Mouse (Mus musculus): ENCODE measurements around the gene Prkca.

Prkca gene

GRCm38 (mm10) chr11:108297956-108298355, 45.8 kb downstream of the Prkca start:
- DNase-seq (ENCODE audit: low read depth, low spot score), result no peak

- no peak for DNase-seq (ENCODE audit: low read depth, low spot score)
Measured at GRCm38 (mm10) chr11:108295373-108295772, 48.4 kb downstream of the Prkca start.

DNA sequence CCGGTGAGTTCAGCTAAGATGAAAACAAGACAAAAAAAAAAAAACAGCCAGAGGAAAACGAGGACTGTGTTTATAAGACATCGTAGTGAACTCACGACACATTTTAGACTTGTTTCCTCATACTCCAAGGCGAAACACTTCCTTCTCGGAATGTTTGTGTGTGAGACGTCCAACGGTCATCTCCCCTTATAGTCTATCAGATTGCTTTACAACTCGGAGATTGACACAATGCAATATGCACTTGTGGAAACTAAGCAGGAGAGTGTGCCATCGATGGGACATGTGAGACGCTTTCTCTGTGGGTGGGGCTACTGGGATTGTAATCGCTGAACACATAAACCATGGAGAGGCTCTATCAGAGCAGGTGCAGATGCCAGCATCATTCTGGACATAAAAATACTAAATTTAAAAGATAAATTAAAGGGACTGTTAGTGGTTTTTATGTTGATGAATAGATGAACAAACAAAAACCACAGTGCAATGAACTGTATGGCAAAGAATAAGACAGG, 49.4 kb downstream of the Prkca start:
- DNase-seq (ENCODE audit: low read depth, low spot score), result no peak

GRCm38 (mm10) chr11:108293843-108294242, 49.9 kb downstream of the Prkca start:
- DNase-seq (ENCODE audit: low read depth, low spot score), result no peak

GRCm38 (mm10) chr11:108289192-108289591, 54.5 kb downstream of the Prkca start:
- no peak for DNase-seq (ENCODE audit: low read depth, low spot score)

DNA sequence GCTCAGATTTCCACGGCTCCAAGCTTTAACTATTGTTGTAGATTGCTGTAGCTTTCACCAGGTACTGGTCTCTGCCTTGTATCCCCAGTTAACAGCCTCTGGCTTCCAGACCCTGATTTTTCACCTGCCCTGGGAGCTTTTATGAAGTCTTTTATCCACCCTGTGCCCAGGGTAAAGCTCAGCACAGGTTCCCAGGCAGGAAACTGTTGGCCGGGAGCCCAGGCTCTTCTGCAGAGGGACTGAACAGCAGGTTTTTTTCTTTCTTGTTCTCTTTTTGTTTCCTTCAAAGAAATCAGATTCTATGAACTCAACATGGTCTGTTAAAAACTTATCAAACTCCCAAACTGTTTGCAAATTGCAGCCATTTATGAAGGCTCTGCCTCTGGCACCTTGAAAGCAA, 56.4 kb downstream of the Prkca start:
- no peak for DNase-seq (ENCODE audit: low read depth, low spot score)

DNA sequence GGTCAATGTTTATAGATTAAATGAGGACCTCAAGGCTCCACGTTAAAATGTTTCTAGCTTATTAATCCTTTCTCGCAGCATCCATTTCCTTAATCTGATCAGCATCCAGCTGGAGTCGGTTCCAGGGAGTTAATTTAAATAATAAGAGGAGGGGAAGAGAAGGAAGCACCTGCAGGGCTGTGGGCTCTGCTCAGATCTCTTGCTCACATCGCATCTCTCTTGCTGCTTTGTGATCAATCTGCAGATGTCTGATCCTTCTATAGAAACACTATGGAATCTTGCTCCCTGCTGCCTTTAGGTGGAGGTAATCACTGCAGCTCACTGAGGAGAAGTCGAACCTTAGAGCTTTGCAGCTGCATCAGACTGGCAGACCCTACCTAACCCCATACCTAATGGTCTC, 58.7 kb downstream of the Prkca start:
- DNase-seq (ENCODE audit: low read depth, low spot score), result no peak

DNA sequence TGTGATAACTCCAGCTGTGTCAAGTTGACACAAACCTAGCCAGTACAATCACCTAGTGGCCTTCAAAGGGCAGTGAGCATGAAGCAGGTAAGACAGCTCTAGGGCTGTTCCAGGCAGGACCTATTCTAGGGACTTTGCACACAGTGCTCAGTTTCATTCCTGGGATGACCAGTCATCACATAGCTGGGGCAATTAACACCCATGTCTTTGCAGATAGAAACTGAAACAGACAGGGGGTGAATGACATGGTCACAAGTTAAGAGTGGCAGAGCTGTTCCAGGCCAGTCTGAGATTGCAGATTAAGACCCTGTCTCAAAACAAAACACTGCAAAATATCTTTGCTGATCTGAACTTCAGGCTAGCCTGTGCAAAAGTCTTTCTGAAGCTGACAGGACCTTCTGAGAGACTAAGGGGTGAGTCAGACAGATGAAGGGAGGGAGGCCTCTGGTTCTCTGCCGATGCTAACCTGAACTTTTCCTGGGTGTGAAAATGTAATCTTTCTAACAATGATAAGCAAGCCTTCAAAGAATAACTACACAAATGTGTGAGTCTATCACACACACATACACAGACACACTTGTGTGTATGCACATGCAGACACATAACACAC, 60.8 kb downstream of the Prkca start:
- DNase-seq (ENCODE audit: low read depth, low spot score), result no peak

GRCm38 (mm10) chr11:108279748-108280373, 63.9 kb downstream of the Prkca start:
- DNase-seq (ENCODE audit: low read depth, low spot score), result no peak

GRCm38 (mm10) chr11:108277096-108277495, 66.6 kb downstream of the Prkca start:
- DNase-seq (ENCODE audit: low read depth, low spot score), result no peak

GRCm38 (mm10) chr11:108276148-108276547, 67.6 kb downstream of the Prkca start:
- no peak for DNase-seq (ENCODE audit: low read depth, low spot score)

DNA sequence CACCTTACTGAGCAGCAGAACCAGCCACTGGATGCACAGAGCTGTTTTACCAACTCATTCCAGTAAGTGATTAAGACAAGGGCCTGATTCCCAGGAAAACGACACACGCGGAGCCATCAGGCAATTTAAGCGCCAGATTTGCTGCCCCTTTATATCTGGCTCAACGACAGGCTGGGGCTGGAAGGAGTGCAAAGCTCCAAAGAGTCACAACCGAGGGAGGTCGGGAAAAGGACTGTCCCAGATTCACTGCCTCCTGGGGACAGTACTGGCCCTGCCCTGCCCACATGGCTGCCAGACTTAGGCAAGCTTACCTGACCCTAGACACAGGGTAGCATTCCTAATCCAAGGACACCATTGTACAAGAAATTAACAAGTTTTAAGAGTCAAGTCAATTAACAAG, 69.7 kb downstream of the Prkca start:
- no peak for DNase-seq (ENCODE audit: low read depth, low spot score)

DNA sequence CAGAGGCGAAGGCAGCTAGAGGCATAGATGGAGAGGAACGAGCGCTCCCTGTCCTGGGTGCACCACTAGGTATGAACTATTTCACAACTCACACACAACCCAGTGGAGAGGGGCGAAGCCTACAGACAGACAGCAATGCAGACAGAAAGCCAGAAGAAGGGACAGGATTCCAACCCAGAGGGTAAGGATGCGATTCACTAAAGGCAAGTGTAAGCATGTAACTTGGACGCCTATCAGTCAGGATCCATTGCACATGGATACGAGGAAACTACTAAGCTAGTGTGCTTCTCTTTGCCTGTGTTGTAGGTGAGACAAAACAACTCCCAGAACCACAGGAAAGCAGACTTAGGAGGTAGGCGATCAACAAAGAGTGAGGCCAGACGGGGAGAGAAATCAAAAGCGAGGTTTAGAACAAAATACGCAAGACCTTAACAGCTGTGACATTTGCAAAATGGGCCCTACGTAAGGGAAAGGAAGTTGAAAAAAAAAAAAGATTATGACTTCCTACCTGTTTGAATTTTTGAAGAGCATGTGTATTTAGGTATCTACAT, 70.2 kb downstream of the Prkca start:
- no peak for DNase-seq (ENCODE audit: low read depth, low spot score)

GRCm38 (mm10) chr11:108272601-108273414, 70.9 kb downstream of the Prkca start:
- DNase-seq (ENCODE audit: low read depth, low spot score), result no peak

GRCm38 (mm10) chr11:108271305-108271704, 72.4 kb downstream of the Prkca start:
- no peak for DNase-seq (ENCODE audit: low read depth, low spot score)

DNA sequence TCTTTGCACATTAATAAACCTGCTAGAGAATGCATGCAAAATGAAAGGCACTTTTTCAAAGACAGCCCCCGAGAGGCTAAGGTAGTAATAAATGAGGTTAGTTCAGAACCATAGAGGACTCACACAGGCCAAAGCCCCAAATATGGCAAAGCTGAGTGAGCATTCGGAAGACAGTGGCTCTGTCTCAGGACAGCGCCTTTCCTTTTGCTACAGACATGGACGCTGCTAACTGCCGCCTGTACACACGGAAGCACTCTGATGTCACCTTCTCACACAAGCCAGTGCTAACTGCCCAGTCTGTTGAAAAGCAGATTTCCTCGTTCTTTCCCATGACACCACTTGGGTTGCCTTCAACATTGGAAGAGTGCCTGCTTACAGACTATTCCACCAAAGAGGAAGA, 74.2 kb downstream of the Prkca start:
- DNase-seq (ENCODE audit: low read depth, low spot score), result no peak

DNA sequence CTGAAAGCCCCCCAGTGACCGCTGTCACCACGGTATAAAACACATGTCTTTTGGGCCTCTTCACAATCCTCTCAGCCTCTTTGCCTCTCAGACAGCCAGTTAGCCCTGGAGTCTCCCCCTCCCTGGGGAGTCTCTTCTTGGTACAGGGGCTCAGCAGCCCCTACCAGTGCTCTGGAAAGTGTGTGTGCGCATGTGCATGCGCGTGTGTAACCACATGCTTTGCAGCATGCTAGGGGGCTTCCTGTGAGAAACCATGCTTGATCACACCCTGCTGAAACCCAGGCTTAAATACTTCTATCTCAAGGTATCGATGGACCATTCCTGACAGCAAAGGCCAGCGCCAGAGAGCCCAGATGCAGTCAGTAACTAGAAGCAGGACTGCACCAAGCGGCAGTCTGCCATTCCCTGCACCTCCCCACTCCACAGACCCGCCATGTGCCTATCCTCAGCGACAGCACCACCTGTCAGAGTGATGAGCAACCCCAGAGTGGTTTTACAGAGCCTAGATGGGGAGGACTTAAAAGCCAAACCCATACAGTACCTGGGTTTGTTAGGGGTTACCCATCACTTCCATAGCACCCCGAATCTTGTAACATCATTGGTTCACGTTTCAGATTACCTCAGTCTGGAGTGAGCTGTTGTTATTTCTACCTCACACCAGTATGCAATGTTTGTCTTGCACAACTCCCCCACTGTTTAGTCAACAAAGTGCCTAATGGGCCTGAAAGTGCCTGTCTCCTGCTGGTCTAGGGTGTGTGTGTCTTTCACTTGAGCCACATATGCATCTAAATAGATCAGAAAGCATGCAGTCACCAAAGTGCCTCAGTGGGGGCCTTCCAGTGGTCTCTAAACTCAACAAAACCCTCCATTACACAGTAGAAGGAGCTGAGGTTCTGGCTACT, 75.1 kb downstream of the Prkca start:
- no peak for DNase-seq (ENCODE audit: low read depth, low spot score)

DNA sequence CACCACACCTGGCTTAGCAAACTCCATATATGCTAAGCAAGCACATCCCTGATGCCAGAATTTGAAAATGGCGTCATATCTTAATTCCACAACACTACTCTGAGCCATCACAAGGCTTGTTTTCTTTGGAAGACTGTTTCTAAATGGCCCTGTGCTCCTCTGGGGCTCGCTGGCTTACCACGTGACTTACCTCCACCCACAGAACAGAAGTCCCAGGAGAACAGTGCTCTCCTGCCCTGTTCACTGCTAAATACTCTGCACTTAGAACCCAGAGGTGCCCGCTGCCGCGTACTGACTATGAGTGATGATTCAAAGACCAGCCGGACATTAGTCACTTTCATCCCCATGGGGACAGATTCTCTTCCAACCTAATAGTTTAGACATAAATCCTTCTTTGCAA, 75.9 kb downstream of the Prkca start:
- DNase-seq (ENCODE audit: low read depth, low spot score), result no peak

DNA sequence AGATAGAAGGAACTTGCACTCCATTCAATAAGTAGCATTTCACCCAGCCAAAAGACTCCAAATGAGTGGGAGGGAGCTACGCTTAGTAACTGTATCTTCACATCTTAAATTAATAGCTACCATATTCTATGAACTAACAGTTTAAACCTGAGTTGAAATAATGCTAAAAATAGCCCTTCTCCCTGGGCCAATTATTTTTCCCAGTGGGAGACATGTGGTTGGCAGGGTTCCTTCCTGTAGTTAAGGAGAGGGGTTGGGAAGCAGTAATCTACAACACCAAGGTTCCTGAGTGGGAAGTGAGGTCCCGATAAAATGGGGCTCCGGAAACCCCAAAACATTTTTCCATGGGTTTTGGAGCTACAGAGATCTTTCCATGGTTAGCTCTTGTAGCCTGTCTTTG, 76.7 kb downstream of the Prkca start:
- DNase-seq (ENCODE audit: low read depth, low spot score), result no peak

DNA sequence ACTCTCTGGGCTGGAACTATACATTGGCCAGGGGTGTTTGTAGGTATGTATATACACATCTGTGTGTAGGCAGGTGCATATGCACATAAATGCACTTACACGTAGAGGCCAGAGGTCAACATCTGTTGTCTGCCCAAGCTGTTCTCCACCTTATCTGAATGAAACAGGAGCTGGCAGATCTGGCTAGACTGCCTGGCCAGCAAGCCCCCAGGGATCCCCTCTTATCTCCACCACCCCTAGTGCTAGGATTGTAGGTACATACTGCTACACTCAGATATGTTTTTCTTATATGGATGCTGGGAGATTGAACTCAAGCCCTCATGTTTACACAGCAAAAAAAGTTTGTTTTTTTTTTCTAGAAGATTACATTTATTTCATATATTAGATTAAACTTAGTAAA, 79.9 kb downstream of the Prkca start:
- DNase-seq (ENCODE audit: low read depth, low spot score), result no peak

GRCm38 (mm10) chr11:108263406-108263805, 80.3 kb downstream of the Prkca start:
- no peak for DNase-seq (ENCODE audit: low read depth, low spot score)

All from WW6 (cell line).